In the genomic region with DNA sequence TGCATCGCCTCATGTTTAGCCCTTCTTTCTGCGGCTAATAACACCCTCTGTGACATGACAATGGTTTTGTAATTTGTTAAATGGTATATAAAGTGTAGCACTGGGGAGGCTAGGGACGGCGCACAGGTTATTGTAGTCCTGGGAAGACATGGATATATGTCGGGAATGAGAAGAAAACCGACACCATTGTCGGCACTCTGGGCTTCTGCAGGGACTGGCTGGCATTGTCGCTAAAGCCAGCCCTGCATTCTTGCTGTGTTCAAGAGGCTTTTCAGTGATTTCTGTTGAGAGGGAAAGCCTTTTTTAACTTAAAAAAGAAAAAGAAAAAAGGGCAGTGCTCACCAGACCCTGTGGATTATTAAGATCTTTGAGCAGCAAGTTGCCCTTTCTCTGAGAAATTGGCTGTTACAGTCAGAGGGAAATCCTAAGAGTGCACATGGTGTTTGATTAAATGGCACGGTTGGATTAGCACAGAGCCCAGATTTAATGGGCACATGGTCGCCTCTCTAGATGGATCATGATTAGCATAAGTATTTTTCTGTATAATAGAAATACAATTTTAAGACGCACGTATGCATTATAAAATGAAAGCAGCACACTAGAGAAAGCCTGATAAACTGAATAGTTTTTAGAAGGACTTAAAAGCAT, we compare ENCODE assay signal across 15 mouse cellular contexts. TPM values are rescaled to one million over a fixed set of nuclear protein-coding genes. Genes with fewer than 3 reads are reported as not detected.
A peak's percentile ranks its signal among the peaks of the same experiment; 100 is the strongest.
DNase-seq lines count a peak whose midpoint lies in the region; ATAC-seq and TF ChIP-seq lines count a peak whose summit lies in the region.
"Had no signal": no experiment of that assay in that cellular context is flagged by ENCODE, and none has a peak within 500 bp of the region (broad histone marks: within the 10 kb centered on the region; RNA-seq: fewer than 3 reads in every experiment).

No protein-coding gene starts in this region.

- no peaks in the 10 kb centered on the region for H3K9me3 ChIP-seq in forebrain, embryonic 15.5 days
- H3K9me3 ChIP-seq in midbrain, embryonic 10.5 days (replicated peaks), result no peaks in the 10 kb centered on the region
- H3K9me3 ChIP-seq in neural tube, embryonic 15.5 days (replicated peaks), result no peaks in the 10 kb centered on the region
- no peaks in the 10 kb centered on the region for H3K9me3 ChIP-seq in liver, embryonic 11.5 days (ENCODE audit: control insufficient read depth, low read length)
- H3K9me3 ChIP-seq: heart, embryonic 15.5 days had no signal

- no peak overlapping the region for H3K4me3 ChIP-seq in gastrocnemius, adult 2 months
- H3K4me3 ChIP-seq in forebrain, embryonic 15.5 days, result no peak overlapping the region
- peak overlapping the region; percentile 31 for H3K4me3 ChIP-seq in midbrain, embryonic 10.5 days
- H3K4me3 ChIP-seq in neural tube, embryonic 15.5 days (replicated peaks), result no peak overlapping the region
- no peak overlapping the region for H3K4me3 ChIP-seq in liver, embryonic 11.5 days (ENCODE audit: low read depth, low read length)
- H3K4me3 ChIP-seq: heart, embryonic 15.5 days had no signal

- H3K27ac ChIP-seq in gastrocnemius, adult 2 months, result peak overlapping the region; percentile 39; the same call in 1 of the 2 replicates
- H3K27ac ChIP-seq in forebrain, embryonic 15.5 days (replicated peaks), result peak overlapping the region; percentile 49
- peak overlapping the region; percentile 68 for H3K27ac ChIP-seq in midbrain, embryonic 10.5 days (replicated peaks)
- H3K27ac ChIP-seq in neural tube, embryonic 15.5 days (replicated peaks), result peak overlapping the region; percentile 37; the same call in 1 of the 2 replicates
- H3K27ac ChIP-seq in liver, embryonic 11.5 days (ENCODE audit: low read depth, low read length), result no peak overlapping the region
- H3K27ac ChIP-seq: heart, embryonic 15.5 days; liver, embryonic 14.5 days had no signal

- peak overlapping the region; percentile 19; the same call in 1 of the 2 replicates for H3K4me2 ChIP-seq in forebrain, embryonic 15.5 days (replicated peaks)
- H3K4me2 ChIP-seq in neural tube, embryonic 15.5 days, result peak overlapping the region; percentile 11
- no peak overlapping the region for H3K4me2 ChIP-seq in liver, embryonic 11.5 days
- H3K4me2 ChIP-seq: heart, embryonic 15.5 days had no signal

- no peak for DNase-seq in gastrocnemius, adult 2 months
- DNase-seq in gastrocnemius, postnatal 10 days, result no peak
- DNase-seq in midbrain, embryonic 10.5 days (ENCODE audit: low spot score), result peak; percentile 31
- no peak for DNase-seq in liver, embryonic 11.5 days (ENCODE audit: low spot score)
- DNase-seq in left cerebral cortex, postnatal 10 days (ENCODE audit: extremely low spot score in 1 of 2, low spot score in 2 of 2), result no peak
- no peak for DNase-seq in frontal cortex, postnatal 10 days (ENCODE audit: low spot score in 2 of 2)
- DNase-seq: adrenal gland, postnatal 10 days; gastrocnemius, postnatal 36 days; left cerebral cortex, postnatal 4 days; lung, postnatal 14 days; spleen, adult 18-20 months had no signal

- H3K36me3 ChIP-seq in forebrain, embryonic 15.5 days, result no peaks in the 10 kb centered on the region
- H3K36me3 ChIP-seq in midbrain, embryonic 10.5 days, result no peaks in the 10 kb centered on the region
- no peaks in the 10 kb centered on the region for H3K36me3 ChIP-seq in neural tube, embryonic 15.5 days
- H3K36me3 ChIP-seq in liver, embryonic 11.5 days (ENCODE audit: control insufficient read depth, insufficient read depth, low read length), result no peaks in the 10 kb centered on the region
- H3K36me3 ChIP-seq: heart, embryonic 15.5 days had no signal

- H3K9ac ChIP-seq in forebrain, embryonic 15.5 days (replicated peaks), result no peak overlapping the region
- no peak overlapping the region for H3K9ac ChIP-seq in neural tube, embryonic 15.5 days (replicated peaks)
- no peak overlapping the region for H3K9ac ChIP-seq in liver, embryonic 11.5 days (ENCODE audit: low read depth, low read length)
- H3K9ac ChIP-seq: heart, embryonic 15.5 days; liver, embryonic 14.5 days had no signal

- ATAC-seq in forebrain, embryonic 15.5 days (replicated peaks), result peak; percentile 61
- no peak for ATAC-seq in neural tube, embryonic 15.5 days (ENCODE audit: low FRiP score)
- ATAC-seq in liver, embryonic 11.5 days (replicated peaks; ENCODE audit: low FRiP score), result no peak

- intact Hi-C loops in gastrocnemius, adult 2 months (cut with DNase I), result no loop called here
- intact Hi-C loops in left cerebral cortex, postnatal 10 days (cut with DNase I), result no loop called here

- WGBS in forebrain, embryonic 15.5 days, result 2% methylated on average over 12 of the region's 12 CpGs
- WGBS in midbrain, embryonic 10.5 days, result 28% methylated on average over 12 of the region's 12 CpGs
- whole genome bisulfite sequencing in neural tube, embryonic 15.5 days, result 16% methylated on average over 12 of the region's 12 CpGs
- 73% methylated on average over 12 of the region's 12 CpGs for WGBS in liver, embryonic 11.5 days

- peaks cover 59% of the 10 kb centered on the region for H3K4me1 ChIP-seq in forebrain, embryonic 15.5 days
- H3K4me1 ChIP-seq in midbrain, embryonic 10.5 days, result peaks cover 68% of the 10 kb centered on the region
- peaks cover 71% of the 10 kb centered on the region for H3K4me1 ChIP-seq in neural tube, embryonic 15.5 days
- peaks cover 18% of the 10 kb centered on the region for H3K4me1 ChIP-seq in liver, embryonic 11.5 days (replicated peaks; ENCODE audit: control insufficient read depth, insufficient read depth, low read length)

- H3K27me3 ChIP-seq in forebrain, embryonic 15.5 days, result no peaks in the 10 kb centered on the region
- no peaks in the 10 kb centered on the region for H3K27me3 ChIP-seq in midbrain, embryonic 10.5 days (ENCODE audit: low read depth, poor library complexity, severe bottlenecking)
- H3K27me3 ChIP-seq in neural tube, embryonic 15.5 days (replicated peaks), result no peaks in the 10 kb centered on the region
- no peaks in the 10 kb centered on the region for H3K27me3 ChIP-seq in liver, embryonic 11.5 days (replicated peaks; ENCODE audit: control insufficient read depth, insufficient read depth, low read length)
- H3K27me3 ChIP-seq: heart, embryonic 15.5 days had no signal

- TF ChIP-seq CTCF in gastrocnemius, adult 2 months (IDR thresholded peaks at IDR 0.05), result no peak

RNA-seq across cellular contexts. Expression of gene Med13l, which starts 58.6 kb away (rescaled TPM):
- total RNA-seq in gastrocnemius, adult 2 months (2021), result 10 to 100 TPM; 21.5 to 28.3 TPM
- total RNA-seq in gastrocnemius, postnatal 10 days (2021), result 10 to 100 TPM; 27.0 to 27.1 TPM
- polyA plus RNA-seq in forebrain, embryonic 15.5 days (2015; fragmentation: Nextera tagmentation; extraction: Ambion mirVana), result 23.7 and 23.9 TPM in 2 replicates
- 9.9 TPM in 2 replicates for polyA plus RNA-seq in midbrain, embryonic 10.5 days (2016; fragmentation: Nextera tagmentation; extraction: Ambion mirVana)
- 11.5 and 12.3 TPM in 2 replicates for polyA plus RNA-seq in neural tube, embryonic 15.5 days (2015; fragmentation: Nextera tagmentation; extraction: Ambion mirVana)
- 11.3 and 13.7 TPM in 2 replicates for polyA plus RNA-seq in liver, embryonic 11.5 days (2014; fragmentation: Nextera tagmentation; extraction: Ambion mirVana)
- 10 to 100 TPM; 72.0 to 76.1 TPM for total RNA-seq in left cerebral cortex, postnatal 10 days (2021)
